Mouse (Mus musculus): Measurements from ENCODE around the gene Tmem184b.
A peak's percentile ranks its signal among the peaks of the same experiment; 100 is the strongest.

Gene Tmem184b

DNA sequence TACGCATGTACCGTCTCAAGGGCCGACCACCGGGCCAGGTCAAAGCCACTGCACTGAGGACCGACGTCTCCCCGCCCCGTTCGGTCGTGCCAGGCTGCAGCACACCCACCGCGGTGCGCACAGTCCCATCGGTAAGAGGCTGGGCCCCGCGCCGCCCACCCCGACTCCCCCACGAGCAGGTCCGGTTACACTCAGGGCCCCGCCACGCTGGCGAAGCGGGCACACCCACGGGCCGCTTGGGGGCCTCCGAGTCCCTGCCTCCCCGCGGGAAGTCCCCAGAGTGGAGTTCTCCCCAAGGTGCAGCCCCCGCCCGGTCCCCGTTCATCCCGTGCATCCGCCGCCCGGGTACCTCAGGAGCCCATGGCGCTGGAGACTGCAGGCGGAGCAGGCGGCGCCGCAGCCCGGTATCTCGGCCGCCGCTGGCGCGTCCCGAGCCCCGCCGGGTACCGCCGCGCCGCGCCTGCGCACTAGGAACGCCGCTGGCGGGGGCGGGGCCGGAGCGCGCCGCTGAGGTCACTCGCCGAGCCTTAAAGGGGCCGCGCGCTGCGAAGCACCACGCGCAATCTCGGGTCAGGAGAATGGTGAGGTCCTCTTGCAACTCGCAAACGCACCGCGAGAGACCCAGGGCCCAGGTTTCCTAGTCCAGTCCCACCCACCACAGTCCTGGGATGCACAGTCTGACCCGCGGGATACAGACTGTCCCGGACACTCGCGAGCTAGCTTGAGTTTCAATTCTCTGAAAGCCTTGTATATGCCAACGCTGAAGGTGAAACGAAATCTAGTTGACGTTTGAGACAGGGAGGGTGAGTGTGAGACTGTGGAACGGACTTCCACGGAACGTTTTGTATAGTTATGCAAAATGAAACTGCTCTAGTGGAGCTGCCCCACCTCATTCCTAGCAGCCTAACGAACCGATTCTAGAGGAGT lies at the start of gene Tmem184b:
TSS of gene Tmem184b (minus strand) at position 734 of the 927 bp plus-strand sequence.
- peak; percentile 86 for DNase-seq

GRCm38 (mm10) chr15:79448041-79448440 lies 44.7 kb upstream of the Tmem184b start:
- no peak for DNase-seq

DNA sequence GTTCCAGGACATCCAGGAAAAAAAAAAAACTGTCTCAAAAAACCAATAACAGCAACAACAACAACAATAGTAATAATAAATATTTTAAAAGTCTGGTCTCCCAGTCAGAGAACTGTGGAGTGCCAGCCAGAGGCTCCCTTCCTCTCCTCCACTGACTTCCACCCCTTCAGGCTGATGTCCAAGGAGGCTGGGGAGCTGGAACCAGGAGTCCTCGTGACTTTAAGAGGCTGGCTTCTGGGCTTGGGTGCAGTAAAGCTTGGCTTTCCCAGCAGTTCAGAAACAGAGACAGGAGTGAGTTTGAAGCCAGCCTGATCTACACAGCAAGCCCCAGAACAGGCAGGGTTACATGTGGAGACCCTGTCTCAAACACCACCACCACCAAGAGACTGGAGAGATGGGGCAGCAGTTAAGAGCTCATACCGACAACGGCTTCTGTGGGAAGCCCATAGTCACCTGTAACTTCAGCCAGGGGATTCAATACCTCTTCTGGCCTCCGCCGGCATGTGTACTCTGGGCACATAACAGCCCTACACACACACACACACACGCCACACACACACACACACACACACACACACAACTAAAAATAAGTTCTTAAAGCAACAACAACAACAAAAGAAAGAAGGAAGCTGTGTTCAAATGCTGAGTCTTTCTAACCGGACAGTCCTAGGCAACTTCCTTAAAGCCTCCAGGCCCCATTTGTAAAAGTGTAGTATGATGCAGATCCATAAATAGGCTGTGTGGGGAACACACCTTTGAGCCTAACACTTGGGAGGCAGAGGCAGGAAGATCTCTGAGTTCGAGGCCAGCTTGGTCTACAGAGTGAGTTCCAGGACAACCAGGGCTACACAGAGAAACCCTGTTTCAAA lies 42.7 kb upstream of the Tmem184b start:
- no peak for DNase-seq

GRCm38 (mm10) chr15:79443856-79444410 lies 40.6 kb upstream of the Tmem184b start:
- no peak for DNase-seq

- no peak for DNase-seq
These were observed 39.7 kb upstream of the Tmem184b start for GRCm38 (mm10) chr15:79442961-79443518.

- DNase-seq = no peak
These were observed 38.9 kb upstream of the Tmem184b start for GRCm38 (mm10) chr15:79442257-79442611.

DNA sequence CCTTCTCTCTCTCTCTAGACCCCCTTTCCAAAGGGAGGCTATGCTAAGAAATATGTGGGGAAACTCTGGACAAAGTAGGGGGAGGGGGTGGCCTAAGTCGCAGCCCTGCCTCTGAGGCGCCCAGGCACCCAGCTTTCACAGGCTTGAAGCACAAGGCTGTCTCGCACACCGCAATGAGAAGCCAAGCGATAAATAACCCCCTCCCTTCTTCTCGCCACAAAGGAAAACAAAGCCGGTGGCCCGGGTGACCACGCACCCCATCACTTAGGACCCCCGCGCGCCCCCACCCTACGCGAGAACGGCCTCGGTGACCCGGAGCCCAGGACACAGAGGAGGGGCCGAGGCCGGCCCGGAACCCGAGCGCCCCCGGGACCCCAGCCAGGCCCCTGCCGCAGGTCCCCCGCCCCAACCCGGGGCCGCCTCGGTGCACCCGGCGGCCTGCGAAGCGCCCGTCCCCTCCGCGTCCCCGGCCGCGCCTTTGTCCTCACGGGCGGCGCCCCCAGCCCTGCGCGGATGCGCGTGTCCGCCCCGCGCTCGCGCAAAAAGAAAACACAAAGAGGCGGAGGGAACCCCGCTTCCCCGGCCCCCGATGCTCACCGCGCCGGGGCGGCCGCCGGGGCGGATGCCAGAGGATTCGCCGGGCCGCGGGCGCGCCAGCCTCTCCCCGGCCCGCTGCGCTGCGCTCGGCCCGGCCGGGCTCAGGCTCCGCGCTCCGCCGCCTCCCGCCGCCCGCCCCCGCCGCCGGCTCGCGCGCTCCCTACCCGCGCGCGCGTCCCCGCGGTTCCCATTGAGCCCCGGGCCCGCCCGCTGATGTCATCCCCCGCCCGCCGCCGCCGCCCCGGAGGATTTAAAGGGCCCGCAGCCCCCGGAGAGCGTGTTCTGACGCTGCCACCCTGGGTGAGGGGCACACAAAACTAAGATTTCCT lies 38.2 kb upstream of the Tmem184b start:
- peak; percentile 79 for DNase-seq

- DNase-seq = peak; percentile 37
These were observed 37.4 kb upstream of the Tmem184b start for GRCm38 (mm10) chr15:79440651-79441330.

GRCm38 (mm10) chr15:79440223-79440622 lies 36.9 kb upstream of the Tmem184b start:
- peak; percentile 74 for DNase-seq

DNA sequence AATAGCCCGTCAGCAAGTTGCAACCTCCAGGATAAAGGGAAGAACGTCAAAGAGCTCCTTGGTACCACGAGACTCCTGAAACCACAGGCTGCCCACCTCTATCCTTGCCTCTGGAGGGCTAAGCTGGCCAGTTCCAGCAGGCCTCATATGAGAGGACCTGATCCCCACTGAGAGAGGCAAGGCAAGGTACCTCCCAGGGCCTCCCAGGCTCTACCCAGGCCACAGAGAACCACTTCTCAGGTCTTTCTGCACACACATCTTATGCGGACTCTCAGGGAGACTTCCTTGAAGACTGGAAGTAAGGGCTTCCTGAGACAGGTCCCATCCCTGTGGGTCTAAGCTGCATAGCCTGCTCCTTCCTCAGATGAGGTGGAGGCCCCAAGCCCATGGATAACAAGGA lies 36.0 kb upstream of the Tmem184b start:
- no peak for DNase-seq

DNA sequence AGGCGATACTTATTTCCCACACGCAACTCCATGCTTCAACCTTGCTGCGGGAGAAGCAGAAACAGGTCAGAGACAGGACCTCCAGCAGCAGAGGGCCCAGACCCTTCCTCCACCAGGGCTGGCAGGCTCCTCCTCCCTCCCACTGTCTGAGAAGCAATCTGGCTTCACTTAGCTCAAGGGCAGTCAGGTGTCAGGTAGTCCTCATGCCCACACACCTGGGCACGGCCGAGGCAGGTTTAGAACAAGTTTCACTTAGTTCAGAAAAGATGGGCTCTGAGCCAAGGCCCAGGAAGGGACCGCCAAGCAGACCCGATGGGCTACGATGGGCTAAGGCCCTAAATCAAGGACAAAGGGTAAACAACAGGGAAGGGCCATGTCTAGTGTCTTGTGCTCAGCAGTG lies 35.4 kb upstream of the Tmem184b start:
- DNase-seq = no peak

DNA sequence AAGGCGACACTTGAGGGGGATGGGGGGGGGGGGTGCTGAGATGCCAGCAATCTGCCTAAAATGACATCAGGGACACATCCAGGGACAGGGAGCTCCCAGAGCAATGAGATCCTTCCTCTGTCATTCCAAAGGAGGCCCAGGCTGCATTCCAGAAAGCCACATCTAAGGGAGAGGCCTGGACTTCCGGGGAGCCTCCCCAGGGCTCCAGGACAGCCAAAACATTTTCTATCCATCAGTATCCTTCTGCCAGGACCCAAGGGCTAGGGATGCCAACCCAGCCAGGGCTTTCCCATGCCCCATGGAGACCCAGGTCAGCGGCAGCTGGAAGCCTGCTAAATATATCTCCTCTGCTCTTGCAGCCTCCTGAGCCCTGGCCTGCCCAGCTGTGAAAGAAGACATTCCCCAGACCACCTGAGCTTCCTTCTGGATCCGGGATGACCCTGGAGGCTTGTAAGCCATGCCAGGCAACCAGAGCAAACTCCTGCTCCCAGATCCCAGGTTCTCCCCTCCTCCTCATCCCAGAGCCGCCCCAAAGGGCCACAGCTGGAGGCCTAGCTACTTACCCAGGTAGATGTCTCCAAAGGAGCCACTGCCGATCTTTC lies 34.9 kb upstream of the Tmem184b start:
- no peak for DNase-seq

DNA sequence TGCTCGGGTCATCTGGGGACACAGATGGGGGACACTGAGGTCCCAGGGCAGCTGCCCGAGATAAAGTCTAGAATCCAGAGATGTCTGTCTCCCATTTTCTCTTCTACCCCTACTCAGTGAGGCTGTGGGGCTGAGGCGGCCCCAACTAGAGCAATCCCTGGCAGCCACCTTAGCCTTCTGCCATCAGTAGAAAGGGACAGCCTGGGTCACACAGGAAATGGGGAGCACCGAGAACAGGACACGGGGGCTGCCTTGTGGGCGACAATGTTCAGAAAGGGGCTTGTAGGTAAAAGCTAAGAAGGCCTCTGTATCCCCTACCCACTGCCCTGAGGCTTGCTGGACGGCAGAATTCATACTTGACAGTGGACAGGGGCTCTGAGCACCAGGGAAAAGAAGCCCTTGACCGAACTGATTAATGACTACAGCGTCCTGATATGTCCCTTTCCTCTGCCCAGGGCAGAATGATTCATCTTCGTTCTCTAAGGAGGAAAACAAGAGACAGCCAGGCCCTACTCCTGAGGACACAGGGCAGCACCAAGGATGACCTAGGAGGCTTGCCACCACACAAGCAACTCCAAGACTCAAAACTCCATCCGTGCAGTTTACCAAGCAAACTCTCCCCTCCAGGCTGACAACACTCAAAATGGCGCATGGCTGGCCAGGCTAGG lies 34.3 kb upstream of the Tmem184b start:
- DNase-seq = no peak

GRCm38 (mm10) chr15:79436481-79436921 lies 33.1 kb upstream of the Tmem184b start:
- DNase-seq = peak; percentile 68

DNA sequence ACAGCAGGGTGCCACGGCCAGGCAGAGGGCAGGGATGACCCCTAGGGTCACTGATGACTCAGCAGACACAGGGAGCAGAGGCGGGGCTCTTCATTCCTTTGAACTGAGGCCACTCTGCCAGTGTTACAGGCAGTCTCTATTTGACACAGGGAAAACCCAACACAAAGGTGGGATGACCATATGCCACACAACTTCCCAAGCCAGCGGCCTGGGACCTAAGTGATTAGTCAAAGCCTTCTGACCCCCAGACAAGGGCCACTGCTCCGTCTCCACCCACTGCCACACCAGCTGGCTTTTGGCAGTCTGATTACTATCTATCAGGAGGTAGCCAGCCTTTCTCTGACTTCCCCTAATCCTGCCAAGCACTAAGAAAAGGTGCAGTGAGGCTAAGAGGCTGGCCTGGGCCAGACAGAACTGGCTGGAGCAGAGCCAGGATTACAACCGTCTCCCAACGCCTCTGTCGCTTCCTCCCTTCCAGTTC lies 31.9 kb upstream of the Tmem184b start:
- no peak for DNase-seq

- no peak for DNase-seq
These were observed 29.5 kb upstream of the Tmem184b start for GRCm38 (mm10) chr15:79432892-79433291.

DNA sequence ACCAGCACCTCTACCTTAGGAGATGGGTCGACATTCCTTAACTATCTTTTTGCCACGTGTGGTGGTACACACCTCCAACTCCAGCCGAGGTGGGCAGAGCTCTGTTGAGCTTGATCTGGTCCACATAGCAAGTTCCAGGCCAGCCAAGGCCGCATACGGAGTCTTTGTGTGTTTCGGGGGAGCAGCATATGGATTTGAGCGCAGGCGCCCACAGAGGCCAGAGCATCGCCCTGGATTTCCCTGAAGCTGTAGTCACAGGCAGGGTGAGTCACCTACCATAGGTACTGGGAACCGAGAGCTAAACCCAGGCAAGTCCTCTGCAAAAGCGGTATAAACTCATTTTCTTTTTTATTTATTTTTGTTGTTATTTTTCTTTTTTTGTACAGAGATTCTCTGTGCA lies 29.0 kb upstream of the Tmem184b start:
- DNase-seq = no peak

GRCm38 (mm10) chr15:79431925-79432324 lies 28.6 kb upstream of the Tmem184b start:
- no peak for DNase-seq

DNA sequence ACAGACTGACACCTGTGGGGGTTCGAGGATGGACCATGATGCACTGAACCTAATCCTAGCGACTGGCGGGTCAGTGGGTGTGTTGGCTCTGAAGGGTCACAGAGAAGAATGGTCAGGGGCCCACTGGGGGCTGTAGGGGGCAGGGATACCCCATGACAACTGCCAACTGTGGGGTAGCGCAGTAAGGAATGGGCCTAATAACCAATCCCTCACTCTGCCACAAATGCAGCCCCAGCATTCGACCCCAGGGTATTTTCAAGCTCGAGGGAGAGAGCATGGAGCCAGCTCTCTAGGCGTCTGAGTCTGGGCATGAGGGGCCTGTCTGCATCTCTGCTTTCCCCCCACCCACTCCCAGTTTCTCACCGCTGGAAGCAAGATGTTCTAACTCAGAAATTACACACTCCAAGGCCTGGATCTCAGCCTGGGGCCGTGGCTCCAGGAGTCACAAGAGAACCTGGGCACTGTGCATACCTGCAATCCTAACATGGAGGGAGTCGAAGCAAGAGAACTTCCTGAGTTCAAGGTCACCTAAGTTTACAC lies 27.2 kb upstream of the Tmem184b start:
- no peak for DNase-seq

- no peak for DNase-seq
These were observed 26.6 kb upstream of the Tmem184b start for GRCm38 (mm10) chr15:79429994-79430393.

All from cerebellum, adult 11-12 months (tissue).